Mouse (Mus musculus): ENCODE measurements around the gene Socs1.

DNA sequence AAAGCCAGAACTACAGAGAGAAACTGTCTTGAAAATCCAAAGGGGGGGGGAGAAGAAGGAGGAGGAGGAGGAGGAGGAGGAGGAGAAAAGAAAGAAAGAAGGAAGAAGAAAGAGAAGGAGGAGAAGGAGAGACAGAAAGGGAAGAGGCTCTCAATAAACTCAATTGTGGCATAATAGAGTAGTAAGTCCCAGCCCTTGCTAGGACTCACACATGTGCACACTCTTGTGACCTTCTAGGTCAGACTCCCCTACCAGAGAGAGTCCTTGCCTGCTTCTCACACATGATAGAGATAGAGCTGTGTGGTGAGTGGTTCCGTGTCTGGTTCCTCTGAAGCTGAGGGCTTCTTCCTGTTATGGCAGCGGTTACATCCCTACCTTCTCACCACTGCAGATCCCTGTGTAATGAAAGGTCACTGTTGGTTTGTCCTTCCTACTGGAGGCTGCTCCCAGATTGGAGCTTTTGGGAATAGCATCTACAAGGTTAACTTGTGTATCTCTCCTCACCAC is 27.6 kb upstream of the Socs1 start, which contains the start of gene Gm11172:
- TF ChIP-seq POLR2A (IDR thresholded peaks at IDR 0.05; ENCODE audit: extremely low read depth, insufficient read depth, low read length), result no peak
- no peak for TF ChIP-seq CTCF (IDR thresholded peaks at IDR 0.05; ENCODE audit: low read depth, low read length)

Data from liver, adult 2 months (tissue).